Mouse (Mus musculus) CH12.LX (cell line): Measurements from ENCODE around the gene Cd69. TPM values are rescaled to one million over a fixed set of nuclear protein-coding genes. Genes with fewer than 3 reads are reported as not detected.

Source experiments
- DNase-seq: peaks from one replicate; pipeline ENCODE4 v3.0.0-alpha.2; 2013; ENCODE audit errors: extremely low read depth
- H3K27ac ChIP-seq: 2 replicates; pipeline ENCODE4 v1.5.1; 2012; ENCODE audit warnings: low read depth, mild to moderate bottlenecking, control low read depth, moderate library complexity; ENCODE audit not compliant: insufficient read depth
- H3K27me3 ChIP-seq: replicated peaks from 2 replicates; pipeline ENCODE3; 2012; ENCODE audit warnings: inconsistent platforms
- H3K36me3 ChIP-seq, 2 experiments: replicated peaks in 1 of 2; 2 replicates each; pipeline versions ENCODE3 to v1.6.1; 2012; ENCODE audit warnings: inconsistent platforms in 1 of 2, low read length in 1 of 2, mild to moderate bottlenecking in 1 of 2, mixed read lengths in 1 of 2, moderate library complexity in 1 of 2; ENCODE audit not compliant: control insufficient read depth in 1 of 2, insufficient read depth in 1 of 2
- H3K4me1 ChIP-seq, 2 experiments: 2 replicates each; pipeline ENCODE4 v1.6.1; 2012; ENCODE audit warnings: inconsistent platforms in 1 of 2, moderate library complexity in 1 of 2; ENCODE audit not compliant: insufficient read depth in 2 of 2, control insufficient read depth in 1 of 2
- H3K4me2 ChIP-seq: 2 replicates; pipeline ENCODE4 v1.6.1; 2012; ENCODE audit warnings: low read depth, mild to moderate bottlenecking, control low read depth; ENCODE audit not compliant: poor library complexity, insufficient read depth, severe bottlenecking
- H3K4me3 ChIP-seq, 3 experiments: fragments of 150-350 bp in 1 of 3; sonication (generic) in 1 of 3; replicated peaks in 1 of 3; 2 replicates each; pipeline versions ENCODE3 to v1.5.1; 2011 to 2012; ENCODE audit warnings: low read depth in 2 of 3, low read length in 2 of 3, mild to moderate bottlenecking in 2 of 3, moderate library complexity in 2 of 3, control low read depth in 1 of 3, improper control_type of control experiment in 1 of 3, inconsistent platforms in 1 of 3, mixed read lengths in 1 of 3; ENCODE audit not compliant: poor library complexity in 1 of 3
- H3K79me2 ChIP-seq: replicated peaks from 2 replicates; pipeline ENCODE4 v1.6.1; 2012; ENCODE audit warnings: mild to moderate bottlenecking, moderate library complexity; ENCODE audit not compliant: control insufficient read depth, poor library complexity, insufficient read depth, severe bottlenecking; ENCODE audit errors: extremely low read depth
- H3K9ac ChIP-seq: 2 replicates; pipeline ENCODE4 v1.6.1; 2012; ENCODE audit warnings: low read depth, mild to moderate bottlenecking, control low read depth, moderate library complexity; ENCODE audit not compliant: insufficient read depth
- H3K9me3 ChIP-seq: replicated peaks from 2 replicates; pipeline ENCODE3; 2012; ENCODE audit warnings: low read length, inconsistent platforms, mixed read lengths
- BHLHE40 ChIP-seq: IDR thresholded peaks from 2 replicates; pipeline ENCODE4 v1.6.1; 2011; ENCODE audit warnings: mild to moderate bottlenecking, low read depth, low read length, improper control_type of control experiment
- CHD2 ChIP-seq: IDR thresholded peaks from 2 replicates; pipeline ENCODE4 v1.6.1; 2011; ENCODE audit warnings: low read length, improper control_type of control experiment
- CTCF ChIP-seq, 2 experiments: IDR thresholded peaks in 1 of 2; conservative IDR thresholded peaks in 1 of 2; 2 replicates each; pipeline ENCODE4 v1.5.1; 2011 to 2012; ENCODE audit warnings: low read depth in 2 of 2, low read length in 2 of 2, improper control_type of control experiment in 1 of 2, inconsistent platforms in 1 of 2, mild to moderate bottlenecking in 1 of 2, moderate library complexity in 1 of 2
- ELF1 ChIP-seq: IDR thresholded peaks from 2 replicates; pipeline ENCODE4 v1.6.1; 2014; ENCODE audit warnings: low read depth, mild to moderate bottlenecking, inconsistent platforms, low read length, improper control_type of control experiment
- EP300 ChIP-seq: IDR thresholded peaks from 2 replicates; pipeline ENCODE4 v1.6.1; 2011; ENCODE audit warnings: low read length, improper control_type of control experiment
- GABPA ChIP-seq: IDR thresholded peaks from 2 replicates; pipeline ENCODE4 v1.6.1; 2012; ENCODE audit warnings: low read depth, low read length, improper control_type of control experiment, inconsistent platforms; ENCODE audit not compliant: insufficient replicate concordance
- HCFC1 ChIP-seq: IDR thresholded peaks from 2 replicates; pipeline ENCODE4 v1.6.1; 2012; ENCODE audit warnings: low read depth, mild to moderate bottlenecking, inconsistent platforms, low read length, improper control_type of control experiment
- IRF4 ChIP-seq: IDR thresholded peaks from 2 replicates; pipeline ENCODE4 v1.6.1; 2014; ENCODE audit warnings: low read depth, mild to moderate bottlenecking, inconsistent platforms, low read length, improper control_type of control experiment
- JUND ChIP-seq: conservative IDR thresholded peaks from 2 replicates; pipeline ENCODE4 v1.6.1; 2011; ENCODE audit warnings: low read depth, low read length, improper control_type of control experiment
- KAT2A ChIP-seq: IDR thresholded peaks from 2 replicates; pipeline ENCODE4 v1.6.1; 2012; ENCODE audit warnings: low read length, improper control_type of control experiment, inconsistent platforms; ENCODE audit not compliant: insufficient replicate concordance
- MAX ChIP-seq: IDR thresholded peaks from 2 replicates; pipeline ENCODE4 v1.6.1; 2011; ENCODE audit warnings: low read length, improper control_type of control experiment
- MAZ ChIP-seq: IDR thresholded peaks from 2 replicates; pipeline ENCODE4 v1.6.1; 2012; ENCODE audit warnings: low read depth, mild to moderate bottlenecking, inconsistent platforms, low read length, improper control_type of control experiment, moderate library complexity
- MEF2A ChIP-seq: IDR thresholded peaks from 2 replicates; pipeline ENCODE4 v1.6.1; 2014; ENCODE audit warnings: low read depth, mild to moderate bottlenecking, inconsistent platforms, low read length, improper control_type of control experiment, borderline replicate concordance
- MXI1 ChIP-seq: IDR thresholded peaks from 2 replicates; pipeline ENCODE4 v1.6.1; 2011; ENCODE audit warnings: mild to moderate bottlenecking, low read depth, low read length, improper control_type of control experiment
- MYC ChIP-seq: IDR thresholded peaks from 2 replicates; pipeline ENCODE4 v1.6.1; 2011; ENCODE audit warnings: low read depth, mild to moderate bottlenecking, improper control_type of control experiment, low read length
- NRF1 ChIP-seq: IDR thresholded peaks from 2 replicates; pipeline ENCODE4 v1.6.1; 2014; ENCODE audit warnings: low read depth, mild to moderate bottlenecking, inconsistent platforms, low read length, improper control_type of control experiment, moderate library complexity
- SIN3A ChIP-seq: IDR thresholded peaks from 2 replicates; pipeline ENCODE4 v1.6.1; 2012; ENCODE audit warnings: low read length, improper control_type of control experiment, inconsistent platforms
- SMC3 ChIP-seq: IDR thresholded peaks from 2 replicates; pipeline ENCODE4 v1.6.1; 2011; ENCODE audit warnings: low read depth, low read length, improper control_type of control experiment
- TBP ChIP-seq: conservative IDR thresholded peaks from 2 replicates; pipeline ENCODE4 v1.6.1; 2011; ENCODE audit warnings: low read depth, low read length, improper control_type of control experiment
- TCF12 ChIP-seq: IDR thresholded peaks from 2 replicates; pipeline ENCODE4 v1.6.1; 2014; ENCODE audit warnings: low read depth, mild to moderate bottlenecking, inconsistent platforms, low read length, improper control_type of control experiment
- UBTF ChIP-seq: IDR thresholded peaks from 2 replicates; pipeline ENCODE4 v1.6.1; 2012; ENCODE audit warnings: low read depth, mild to moderate bottlenecking, inconsistent platforms, low read length, improper control_type of control experiment, moderate library complexity
- USF2 ChIP-seq: conservative IDR thresholded peaks from 2 replicates; pipeline ENCODE4 v1.6.1; 2011; ENCODE audit warnings: low read depth, low read length, improper control_type of control experiment
- ZC3H11A ChIP-seq: IDR thresholded peaks from 2 replicates; pipeline ENCODE4 v1.6.1; 2012; ENCODE audit warnings: low read depth, mild to moderate bottlenecking, inconsistent platforms, low read length, improper control_type of control experiment
- ZKSCAN1 ChIP-seq: IDR thresholded peaks from 2 replicates; pipeline ENCODE4 v1.6.1; 2012; ENCODE audit warnings: low read depth, inconsistent platforms, low read length, improper control_type of control experiment, borderline replicate concordance
- ZNF384 ChIP-seq: IDR thresholded peaks from 2 replicates; pipeline ENCODE4 v1.6.1; 2012; ENCODE audit warnings: low read depth, low read length, improper control_type of control experiment, inconsistent platforms
- dilution Hi-C: fragments of 300-500 bp; cut with MboI; formaldehyde crosslinking; loops from 2 replicates; pipeline ENCODE4 v1.14.3; 2020; ENCODE audit warnings: low sequenced_read_pairs; ENCODE audit not compliant: extremely low pct_unique_long_range_greater_than_20kb, extremely low pct_ligation_motif_present
- in situ Hi-C: fragments of 300-500 bp; cut with MboI; formaldehyde crosslinking; loops from 3 replicates; pipeline ENCODE4 v1.14.3; 2019; ENCODE audit warnings: low sequenced_read_pairs, low pct_ligation_motif_present, low pct_unique_long_range_greater_than_20kb, mixed read lengths
- polyA plus RNA-seq: library from polyadenylated mRNA; unstranded; fragments of >175 nt; gene quantifications from 2 replicates; pipeline ENCODE4 v1.2.1, GENCODE M21; 2012; ENCODE audit warnings: low read depth; ENCODE audit not compliant: insufficient read length
- total RNA-seq, 2 experiments: library from RNA; depleted of rRNA; stranded (reverse); fragments of 300-350 nt in 1 of 2; fragments of >200 nt in 1 of 2; gene quantifications; 2 replicates each; pipeline ENCODE4 v1.2.3; 2012 to 2014

Cd69 gene
- total and polyA plus RNA-seq, 3 experiments = 71.2 to 229 (median 132) TPM

DNA sequence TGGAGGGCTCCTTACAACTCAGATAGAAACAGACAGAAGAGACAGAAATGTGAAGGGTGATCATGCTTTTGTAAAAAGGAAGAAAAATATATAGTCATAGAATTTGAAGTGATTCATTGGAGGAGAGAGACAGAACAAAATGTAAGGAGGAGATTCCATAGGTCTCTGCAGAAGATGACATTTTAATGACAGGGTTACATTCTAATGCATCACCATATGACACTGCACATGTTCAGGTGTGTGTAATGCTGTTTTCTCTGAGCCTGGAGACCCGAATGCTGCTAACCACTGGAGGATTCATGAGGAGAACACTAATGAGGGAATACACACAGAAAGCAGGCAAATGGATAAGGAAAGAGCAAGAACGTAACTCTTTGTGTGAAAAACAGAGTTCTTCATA lies 760 bp downstream of the Cd69 start:
- H3K36me3 ChIP-seq = peaks cover 21 to 33% of the 10 kb centered on the region in 2 experiments
- H3K9ac ChIP-seq = peak overlapping the region; percentile 98
- dilution Hi-C loops = no loop called here
- no peak for DNase-seq
- H3K9me3 ChIP-seq = no peaks in the 10 kb centered on the region
- H3K4me2 ChIP-seq = no peak overlapping the region
- TF ChIP-seq NRF1 (no peak), ZKSCAN1 (no peak), GABPA (no peak), TCF12 (0 out of 2 replicates have a peak, but pooled peaks have one; percentile 11), JUND (no peak), IRF4 (0 out of 2 replicates have a peak, but pooled peaks have one; percentile 18), MEF2A (no peak), HCFC1 (peak; percentile 40; the same call in 1 of the 2 replicates), MXI1 (peak; percentile 78), BHLHE40 (0 out of 2 replicates have a peak, but pooled peaks have one; percentile 16), EP300 (0 out of 2 replicates have a peak, but pooled peaks have one; percentile 24), KAT2A (0 out of 2 replicates have a peak, but pooled peaks have one; percentile 23), MYC (peak; percentile 34; the same call in 1 of the 2 replicates), CTCF (conservative IDR thresholded peaks at IDR 0.05 in 1 of 2, IDR thresholded peaks at IDR 0.05 in 1 of 2; ENCODE audit: low read depth in 2 of 2, low read length in 2 of 2) (no peak), TBP (no peak), MAZ (0 out of 2 replicates have a peak, but pooled peaks have one; percentile 34), SIN3A (no peak), ELF1 (no peak), UBTF (no peak), USF2 (no peak), MAX (peak; percentile 55; the same call in 1 of the 2 replicates), SMC3 (no peak; the same call in 1 of the 2 replicates), ZNF384 (no peak), CHD2 (peak; percentile 43; the same call in 1 of the 2 replicates), ZC3H11A (no peak)
- H3K27me3 ChIP-seq = no peaks in the 10 kb centered on the region
- H3K4me3 ChIP-seq = peak overlapping the region; percentile 77 to 96 (median 90)
- H3K27ac ChIP-seq = peak overlapping the region; percentile 90
- H3K4me1 ChIP-seq = peaks cover 13 to 32% of the 10 kb centered on the region in 2 experiments
- H3K79me2 ChIP-seq = peaks cover 45% of the 10 kb centered on the region
- in situ Hi-C loops = loop anchor here (25.0 kb wide), 1 partner anchor 263 kb away; the partner anchor contains the start of gene Gabarapl1
